Mouse (Mus musculus) limb, embryonic 14.5 days (tissue): Measurements from ENCODE around the gene Vps37c. TPM values are rescaled to one million over a fixed set of nuclear protein-coding genes. Genes with fewer than 3 reads are reported as not detected.

Experiments used
- ATAC-seq: fragments of 200-750 bp; cut with Nextera tagmentation; 2 replicates; pipeline ENCODE4 v1.8.0; 2017; ENCODE audit warnings: low read depth, moderate number of reproducible peaks, moderate TSS enrichment; ENCODE audit not compliant: low FRiP score
- DNase-seq: peaks from one replicate; pipeline ENCODE4 v3.0.0-alpha.2; 2015; ENCODE audit warnings: low spot score
- H3K27ac ChIP-seq: fragments of 300-500 bp; sonication (generic); replicated peaks from 2 replicates; pipeline ENCODE4 v1.5.1; 2014; ENCODE audit warnings: low read depth, mild to moderate bottlenecking, low read length, moderate library complexity, mixed read lengths
- H3K27me3 ChIP-seq: fragments of 300-500 bp; sonication (generic); 2 replicates; pipeline ENCODE4 v1.6.1; 2014; ENCODE audit warnings: low read length, mixed read lengths; ENCODE audit not compliant: control insufficient read depth, insufficient read depth
- H3K36me3 ChIP-seq: fragments of 300-500 bp; sonication (generic); 2 replicates; pipeline ENCODE4 v1.6.1; 2014; ENCODE audit warnings: mild to moderate bottlenecking, low read length, moderate library complexity, mixed read lengths; ENCODE audit not compliant: control insufficient read depth, insufficient read depth
- H3K4me1 ChIP-seq: fragments of 300-500 bp; sonication (generic); 2 replicates; pipeline ENCODE4 v1.6.1; 2014; ENCODE audit warnings: antibody characterized with exemption, low read length, mixed read lengths; ENCODE audit not compliant: control insufficient read depth, insufficient read depth
- H3K4me2 ChIP-seq: fragments of 300-500 bp; sonication (generic); replicated peaks from 2 replicates; pipeline ENCODE4 v1.6.1; 2014; ENCODE audit warnings: low read depth, mild to moderate bottlenecking, low read length, moderate library complexity; ENCODE audit not compliant: severe bottlenecking
- H3K4me3 ChIP-seq: fragments of 300-500 bp; sonication (generic); replicated peaks from 2 replicates; pipeline ENCODE4 v1.5.1; 2014; ENCODE audit warnings: low read length
- H3K9ac ChIP-seq: fragments of 300-500 bp; sonication (generic); 2 replicates; pipeline ENCODE4 v1.6.1; 2014; ENCODE audit warnings: mild to moderate bottlenecking, low read depth, low read length, moderate library complexity; ENCODE audit not compliant: severe bottlenecking
- H3K9me3 ChIP-seq: fragments of 300-500 bp; sonication (generic); 2 replicates; pipeline ENCODE4 v1.6.1; 2016; ENCODE audit warnings: low read length; ENCODE audit not compliant: control insufficient read depth
- POLR2A ChIP-seq: fragments of 200-500 bp; IDR thresholded peaks from 2 replicates; pipeline ENCODE4 v1.8.0; 2012; ENCODE audit warnings: inconsistent platforms, mild to moderate bottlenecking, moderate library complexity, borderline replicate concordance; ENCODE audit not compliant: insufficient read depth, insufficient read length; ENCODE audit errors: extremely low read depth
- WGBS: fragments of 180-500 bp; shearing (Covaris S2); extraction: QIAGEN DNeasy Blood & Tissue Kit; methylation state at CpG from one replicate; pipeline ENCODE4 v1.1.7; 2014; 5-methylcytosine and 5-hydroxymethylcytosine counted together
- polyA plus RNA-seq, 2 experiments: library from polyadenylated mRNA; depleted of rRNA in 1 of 2; stranded (reverse) in 1 of 2; unstranded in 1 of 2; fragments of >200 nt; fragmentation: Nextera tagmentation in 1 of 2; extraction: Ambion mirVana in 1 of 2; gene quantifications; 2 replicates each; pipeline versions ENCODE4 v1.2.1 to v1.2.3; 2012 to 2014

Vps37c gene
- polyA plus RNA-seq, 2 experiments: 30.2 to 42.6 TPM

DNA sequence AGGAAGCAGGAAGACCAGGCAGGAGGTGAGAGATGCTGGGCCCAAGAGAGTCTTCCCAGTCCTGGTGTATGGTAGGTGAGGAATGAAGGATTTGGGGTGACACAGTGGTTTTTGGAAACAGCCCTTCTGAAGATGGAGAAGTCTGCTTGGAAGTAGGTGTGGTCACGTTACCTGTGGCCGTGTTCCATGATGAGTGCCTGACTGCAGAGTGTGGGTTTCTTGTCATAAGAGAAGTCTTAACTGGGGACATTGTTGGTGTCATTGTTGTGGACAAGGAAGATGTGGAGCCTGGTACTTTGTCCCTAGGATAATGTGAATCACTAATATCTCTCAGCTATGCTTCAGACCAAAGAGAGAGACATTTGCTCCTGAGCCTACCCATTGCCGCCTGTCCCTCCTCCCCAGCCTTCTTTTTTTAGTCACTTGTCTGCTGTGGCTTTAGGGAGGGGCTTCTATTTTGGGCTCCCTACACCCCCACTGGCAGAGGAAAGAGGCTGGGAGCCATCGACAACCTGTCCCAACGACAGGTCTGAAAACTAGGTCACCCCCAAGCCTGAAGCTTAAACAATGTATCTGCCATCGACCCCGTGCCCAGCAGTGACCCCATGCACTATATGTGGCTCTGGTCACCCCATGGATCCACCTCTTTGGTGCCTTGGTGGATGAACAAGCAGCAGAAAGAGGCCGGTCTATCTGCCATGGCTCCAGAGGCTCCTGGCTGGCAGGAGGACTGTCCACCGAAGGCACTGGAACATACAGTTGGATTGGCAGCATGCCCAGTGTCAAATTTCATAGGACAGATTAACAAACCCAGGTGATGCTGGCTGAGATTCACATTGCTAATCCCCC lies 71.7 kb downstream of the Vps37c start:
- Histone ChIP-seq H3K4me3 (no peak overlapping the region), H3K27me3 (no peaks in the 10 kb centered on the region), H3K9me3 (no peaks in the 10 kb centered on the region), H3K27ac (no peak overlapping the region), H3K4me2 (no peak overlapping the region), H3K9ac (no peak overlapping the region), H3K36me3 (no peaks in the 10 kb centered on the region), H3K4me1 (peaks cover 7% of the 10 kb centered on the region; the same call in 1 of the 2 replicates)
- 82% methylated on average over 9 of the region's 9 CpGs for WGBS
- no peak for TF ChIP-seq POLR2A
- ATAC-seq: no peak
- DNase-seq: peak; percentile 20

GRCm38 (mm10) chr19:10761794-10762415 lies 73.4 kb downstream of the Vps37c start:
- Histone ChIP-seq H3K4me3 (no peak overlapping the region), H3K4me2 (no peak overlapping the region), H3K9me3 (no peaks in the 10 kb centered on the region), H3K27ac (no peak overlapping the region), H3K4me1 (peaks cover 7% of the 10 kb centered on the region; the same call in 1 of the 2 replicates), H3K36me3 (no peaks in the 10 kb centered on the region), H3K9ac (no peak overlapping the region), H3K27me3 (no peaks in the 10 kb centered on the region)
- WGBS: 79% methylated on average over 8 of the region's 8 CpGs
- TF ChIP-seq POLR2A: no peak
- DNase-seq (no peak), ATAC-seq (no peak)

GRCm38 (mm10) chr19:10762468-10762867 lies 73.9 kb downstream of the Vps37c start:
- Histone ChIP-seq H3K9ac (no peak overlapping the region), H3K27ac (no peak overlapping the region), H3K4me2 (no peak overlapping the region), H3K4me3 (no peak overlapping the region), H3K9me3 (no peaks in the 10 kb centered on the region), H3K4me1 (peaks cover 7% of the 10 kb centered on the region; the same call in 1 of the 2 replicates), H3K27me3 (no peaks in the 10 kb centered on the region), H3K36me3 (no peaks in the 10 kb centered on the region)
- no peak for ATAC-seq
- WGBS: 75% methylated on average over 6 of the region's 6 CpGs
- DNase-seq: no peak
- no peak for TF ChIP-seq POLR2A

DNA sequence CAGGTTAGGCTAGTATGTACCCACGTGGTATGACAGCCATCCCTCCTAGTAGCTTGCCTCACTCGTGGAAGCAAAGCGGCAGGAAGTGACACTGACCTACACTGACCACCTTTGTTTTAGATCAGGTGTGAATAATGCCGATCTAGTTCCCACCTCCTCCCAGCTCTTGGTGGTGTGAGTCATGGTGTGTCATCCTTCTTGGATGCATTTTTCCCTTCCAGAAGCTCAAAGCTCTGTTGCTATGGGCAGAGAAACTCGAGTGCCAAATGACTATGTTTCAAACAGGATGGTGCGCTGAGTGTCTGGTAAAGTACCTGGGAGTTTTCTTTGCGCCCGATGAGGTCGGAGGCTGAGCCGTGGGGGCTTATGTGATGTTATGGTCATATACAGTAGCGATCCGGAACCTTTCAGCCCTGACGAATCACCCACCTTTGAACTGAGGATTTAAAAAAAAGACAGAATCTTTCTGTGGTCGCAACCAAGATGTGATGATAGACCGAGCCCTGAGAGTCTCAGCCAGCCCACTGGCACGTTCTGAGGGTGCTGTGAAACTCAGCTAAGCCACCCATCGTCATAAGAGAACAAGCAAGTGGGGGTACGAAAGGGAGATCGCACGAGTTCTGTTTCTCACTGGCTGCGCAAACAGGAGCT lies 75.0 kb downstream of the Vps37c start:
- DNase-seq (no peak), ATAC-seq (no peak)
- Histone ChIP-seq H3K4me2 (no peak overlapping the region), H3K27me3 (no peaks in the 10 kb centered on the region), H3K9ac (no peak overlapping the region), H3K9me3 (no peaks in the 10 kb centered on the region), H3K27ac (no peak overlapping the region), H3K4me1 (peaks cover 4% of the 10 kb centered on the region; the same call in 1 of the 2 replicates), H3K4me3 (no peak overlapping the region), H3K36me3 (no peaks in the 10 kb centered on the region)
- 80% methylated on average over 21 of the region's 21 CpGs for WGBS
- TF ChIP-seq POLR2A: no peak

Other genes starting within 250 kb of the Vps37c start
- 0.88 and 1.2 TPM in 2 replicates for gene Lrrc10b, start 231.3 kb upstream of the Vps37c start, polyA plus RNA-seq (2012; rRNA removed)
- 0.43 and 0.84 TPM in 2 replicates for gene Lrrc10b, start 231.3 kb upstream of the Vps37c start, polyA plus RNA-seq (2014; fragmentation: Nextera tagmentation; extraction: Ambion mirVana)
- 0.53 and 0.78 TPM in 2 replicates for gene Ppp1r32, start 205.8 kb upstream of the Vps37c start, polyA plus RNA-seq (2012; rRNA removed)
- gene Ppp1r32, start 205.8 kb upstream of the Vps37c start, polyA plus RNA-seq (2014; fragmentation: Nextera tagmentation; extraction: Ambion mirVana): 0.18 TPM in 1 of 2 replicates, not detected in the other
- gene Cpsf7, start 163.5 kb upstream of the Vps37c start, polyA plus RNA-seq (2012; rRNA removed): 102 and 106 TPM in 2 replicates
- 50.4 and 59.1 TPM in 2 replicates for gene Cpsf7, start 163.5 kb upstream of the Vps37c start, polyA plus RNA-seq (2014; fragmentation: Nextera tagmentation; extraction: Ambion mirVana)
- gene Sdhaf2, start 162.6 kb upstream of the Vps37c start, polyA plus RNA-seq (2012; rRNA removed): 42.5 and 49.2 TPM in 2 replicates
- gene Sdhaf2, start 162.6 kb upstream of the Vps37c start, polyA plus RNA-seq (2014; fragmentation: Nextera tagmentation; extraction: Ambion mirVana): 64.6 and 65.2 TPM in 2 replicates
- 51.3 and 61.5 TPM in 2 replicates for gene Tmem216, start 132.5 kb upstream of the Vps37c start, polyA plus RNA-seq (2012; rRNA removed)
- gene Tmem216, start 132.5 kb upstream of the Vps37c start, polyA plus RNA-seq (2014; fragmentation: Nextera tagmentation; extraction: Ambion mirVana): 55.8 and 58.6 TPM in 2 replicates
- 23.1 and 33.0 TPM in 2 replicates for gene Cyb561a3, start 111.6 kb upstream of the Vps37c start, polyA plus RNA-seq (2012; rRNA removed)
- gene Cyb561a3, start 111.6 kb upstream of the Vps37c start, polyA plus RNA-seq (2014; fragmentation: Nextera tagmentation; extraction: Ambion mirVana): 18.9 and 22.3 TPM in 2 replicates
- gene Tmem138, start 111.4 kb upstream of the Vps37c start, polyA plus RNA-seq (2012; rRNA removed): 29.7 and 34.2 TPM in 2 replicates
- 33.8 and 36.2 TPM in 2 replicates for gene Tmem138, start 111.4 kb upstream of the Vps37c start, polyA plus RNA-seq (2014; fragmentation: Nextera tagmentation; extraction: Ambion mirVana)
- gene Ddb1, start 83.4 kb upstream of the Vps37c start, polyA plus RNA-seq (2012; rRNA removed): 346 and 349 TPM in 2 replicates
- gene Ddb1, start 83.4 kb upstream of the Vps37c start, polyA plus RNA-seq (2014; fragmentation: Nextera tagmentation; extraction: Ambion mirVana): 358 and 386 TPM in 2 replicates
- 24.1 and 25.5 TPM in 2 replicates for gene Tkfc, start 83.1 kb upstream of the Vps37c start, polyA plus RNA-seq (2012; rRNA removed)
- 14.6 and 15.4 TPM in 2 replicates for gene Tkfc, start 83.1 kb upstream of the Vps37c start, polyA plus RNA-seq (2014; fragmentation: Nextera tagmentation; extraction: Ambion mirVana)
- gene Vwce, start 54.5 kb upstream of the Vps37c start, polyA plus RNA-seq (2012; rRNA removed): 7.0 and 10.2 TPM in 2 replicates
- 3.2 TPM in 2 replicates for gene Vwce, start 54.5 kb upstream of the Vps37c start, polyA plus RNA-seq (2014; fragmentation: Nextera tagmentation; extraction: Ambion mirVana)
- gene Pga5, start 10.7 kb upstream of the Vps37c start, polyA plus RNA-seq (2012; rRNA removed): 0.12 and 0.23 TPM in 2 replicates
- gene Pga5, start 10.7 kb upstream of the Vps37c start, polyA plus RNA-seq (2014; fragmentation: Nextera tagmentation; extraction: Ambion mirVana): not detected in 2 replicates
- 0.16 and 0.28 TPM in 2 replicates for gene Cd5, start 50.3 kb downstream of the Vps37c start, polyA plus RNA-seq (2012; rRNA removed)
- gene Cd5, start 50.3 kb downstream of the Vps37c start, polyA plus RNA-seq (2014; fragmentation: Nextera tagmentation; extraction: Ambion mirVana): 0.23 and 0.51 TPM in 2 replicates
- 0.04 and 0.10 TPM in 2 replicates for gene Cd6, start 141.3 kb downstream of the Vps37c start, polyA plus RNA-seq (2012; rRNA removed)
- 0.29 TPM in 1 of 2 replicates, not detected in the other for gene Cd6, start 141.3 kb downstream of the Vps37c start, polyA plus RNA-seq (2014; fragmentation: Nextera tagmentation; extraction: Ambion mirVana)
- gene Slc15a3, start 151.0 kb downstream of the Vps37c start, polyA plus RNA-seq (2012; rRNA removed): 1.7 and 1.9 TPM in 2 replicates
- 1.1 and 2.1 TPM in 2 replicates for gene Slc15a3, start 151.0 kb downstream of the Vps37c start, polyA plus RNA-seq (2014; fragmentation: Nextera tagmentation; extraction: Ambion mirVana)
- 150 and 211 TPM in 2 replicates for gene Tmem132a, start 181.2 kb downstream of the Vps37c start, polyA plus RNA-seq (2012; rRNA removed)
- 67.8 and 76.2 TPM in 2 replicates for gene Tmem132a, start 181.2 kb downstream of the Vps37c start, polyA plus RNA-seq (2014; fragmentation: Nextera tagmentation; extraction: Ambion mirVana)
- gene Tmem109, start 193.3 kb downstream of the Vps37c start, polyA plus RNA-seq (2012; rRNA removed): 106 and 124 TPM in 2 replicates
- 126 and 128 TPM in 2 replicates for gene Tmem109, start 193.3 kb downstream of the Vps37c start, polyA plus RNA-seq (2014; fragmentation: Nextera tagmentation; extraction: Ambion mirVana)
- 360 and 433 TPM in 2 replicates for gene Prpf19, start 206.5 kb downstream of the Vps37c start, polyA plus RNA-seq (2012; rRNA removed)
- 39.7 and 43.6 TPM in 2 replicates for gene Prpf19, start 206.5 kb downstream of the Vps37c start, polyA plus RNA-seq (2014; fragmentation: Nextera tagmentation; extraction: Ambion mirVana)
- 0.04 TPM in 1 of 2 replicates, not detected in the other for gene Zp1, start 231.9 kb downstream of the Vps37c start, polyA plus RNA-seq (2012; rRNA removed)
- gene Zp1, start 231.9 kb downstream of the Vps37c start, polyA plus RNA-seq (2014; fragmentation: Nextera tagmentation; extraction: Ambion mirVana): not detected in 2 replicates
- gene Ptgdr2, start 248.4 kb downstream of the Vps37c start, polyA plus RNA-seq (2012; rRNA removed): 0.15 and 0.33 TPM in 2 replicates
- gene Ptgdr2, start 248.4 kb downstream of the Vps37c start, polyA plus RNA-seq (2014; fragmentation: Nextera tagmentation; extraction: Ambion mirVana): 0.07 TPM in 2 replicates